Mouse (Mus musculus): ENCODE measurements around the gene Micall2.

GRCm38 (mm10) chr5:139726186-139726585 lies 9.9 kb downstream of the Micall2 start:
- TF ChIP-seq CTCF (IDR thresholded peaks at IDR 0.05; ENCODE audit: low read depth, low read length) (no peak), GATA1 (IDR thresholded peaks at IDR 0.05; ENCODE audit: borderline replicate concordance, low read length) (no peak)

All from G1E (cell line).